Mouse (Mus musculus): ENCODE measurements around the gene Tbc1d7. TPM values are rescaled to one million over a fixed set of nuclear protein-coding genes. Genes with fewer than 3 reads are reported as not detected.

The Tbc1d7 gene
- total RNA-seq, 2 experiments from 2014 or later, result 4.7 to 10.0 TPM

- no peak for ATAC-seq (replicated peaks; ENCODE audit: low FRiP score, poor library complexity, severe bottlenecking)
Observed at GRCm38 (mm10) chr13:43148692-43149091, 22.6 kb downstream of the Tbc1d7 start.

- ATAC-seq (replicated peaks; ENCODE audit: low FRiP score, poor library complexity, severe bottlenecking), result no peak
Observed at GRCm38 (mm10) chr13:43146515-43147258, 24.6 kb downstream of the Tbc1d7 start.

GRCm38 (mm10) chr13:43144720-43145418 lies 26.4 kb downstream of the Tbc1d7 start:
- ATAC-seq (replicated peaks; ENCODE audit: low FRiP score, poor library complexity, severe bottlenecking), result no peak

- ATAC-seq (replicated peaks; ENCODE audit: low FRiP score, poor library complexity, severe bottlenecking), result no peak
Observed at GRCm38 (mm10) chr13:43134468-43134867, 36.8 kb downstream of the Tbc1d7 start.

- no peak for ATAC-seq (replicated peaks; ENCODE audit: low FRiP score, poor library complexity, severe bottlenecking)
Observed at GRCm38 (mm10) chr13:43133400-43133799, 37.9 kb downstream of the Tbc1d7 start.

- no peak for ATAC-seq (replicated peaks; ENCODE audit: low FRiP score, poor library complexity, severe bottlenecking)
Observed at GRCm38 (mm10) chr13:43132859-43133258, 38.4 kb downstream of the Tbc1d7 start.

- no peak for ATAC-seq (replicated peaks; ENCODE audit: low FRiP score, poor library complexity, severe bottlenecking)
Observed at GRCm38 (mm10) chr13:43131741-43132191, 39.5 kb downstream of the Tbc1d7 start.

- ATAC-seq (replicated peaks; ENCODE audit: low FRiP score, poor library complexity, severe bottlenecking), result no peak
Observed at GRCm38 (mm10) chr13:43130161-43130560, 41.1 kb downstream of the Tbc1d7 start.

GRCm38 (mm10) chr13:43124683-43125074 lies 46.6 kb downstream of the Tbc1d7 start:
- no peak for ATAC-seq (replicated peaks; ENCODE audit: low FRiP score, poor library complexity, severe bottlenecking)

- no peak for ATAC-seq (replicated peaks; ENCODE audit: low FRiP score, poor library complexity, severe bottlenecking)
Observed at GRCm38 (mm10) chr13:43123895-43124682, 47.2 kb downstream of the Tbc1d7 start.

GRCm38 (mm10) chr13:43122306-43123070 lies 48.8 kb downstream of the Tbc1d7 start:
- no peak for ATAC-seq (replicated peaks; ENCODE audit: low FRiP score, poor library complexity, severe bottlenecking)

- ATAC-seq (replicated peaks; ENCODE audit: low FRiP score, poor library complexity, severe bottlenecking), result no peak
Observed at GRCm38 (mm10) chr13:43113141-43113540, 58.2 kb downstream of the Tbc1d7 start.

- ATAC-seq (replicated peaks; ENCODE audit: low FRiP score, poor library complexity, severe bottlenecking), result no peak
Observed at GRCm38 (mm10) chr13:43112707-43113106, 58.6 kb downstream of the Tbc1d7 start.

GRCm38 (mm10) chr13:43112280-43112679 lies 59.0 kb downstream of the Tbc1d7 start:
- no peak for ATAC-seq (replicated peaks; ENCODE audit: low FRiP score, poor library complexity, severe bottlenecking)

GRCm38 (mm10) chr13:43104496-43104895 lies 66.8 kb downstream of the Tbc1d7 start:
- no peak for ATAC-seq (replicated peaks; ENCODE audit: low FRiP score, poor library complexity, severe bottlenecking)

- ATAC-seq (replicated peaks; ENCODE audit: low FRiP score, poor library complexity, severe bottlenecking), result no peak
Observed at GRCm38 (mm10) chr13:43102943-43103342, 68.4 kb downstream of the Tbc1d7 start.
